34 mouse cellular contexts compared by ENCODE assay signal in the genomic region with DNA sequence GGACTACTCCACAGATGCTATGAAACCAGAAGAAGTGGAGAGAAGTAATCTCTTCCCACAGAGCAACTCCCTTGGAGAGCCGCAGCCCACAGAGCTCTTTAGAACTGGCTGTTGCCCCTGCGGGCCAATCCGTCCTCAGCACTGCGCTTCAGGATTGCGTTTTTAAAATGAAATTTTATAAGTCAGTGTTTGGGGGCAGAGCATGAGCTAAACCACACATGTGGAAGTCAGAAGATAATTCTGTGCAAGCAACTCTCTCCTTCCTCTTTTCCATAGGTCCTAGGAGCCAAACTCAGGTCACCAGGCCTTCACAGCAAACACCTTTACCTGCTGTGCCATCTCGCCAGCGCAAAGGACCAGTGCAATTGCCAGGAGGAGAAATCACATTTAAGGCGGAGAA.
"Had no signal": no experiment of that assay in that cellular context is flagged by ENCODE, and none has a peak within 500 bp of the region (broad histone marks: within the 10 kb centered on the region; RNA-seq: fewer than 3 reads in every experiment).

No protein-coding gene starts in this region.

- H3K9me3 ChIP-seq: heart, embryonic 12.5 days; heart, embryonic 13.5 days; heart, embryonic 15.5 days; hindbrain, embryonic 10.5 days; hindbrain, embryonic 12.5 days; hindbrain, embryonic 13.5 days; hindbrain, embryonic 15.5 days; intestine, embryonic 15.5 days; kidney, embryonic 15.5 days had no signal

- H3K27ac ChIP-seq: heart, embryonic 13.5 days; heart, embryonic 15.5 days; hindbrain, embryonic 10.5 days; hindbrain, embryonic 12.5 days; hindbrain, embryonic 13.5 days; hindbrain, embryonic 14.5 days; hindbrain, embryonic 15.5 days; hindbrain, postnatal 0 days; intestine, embryonic 15.5 days; kidney, embryonic 15.5 days; kidney, postnatal 0 days had no signal

- H3K27me3 ChIP-seq: heart, embryonic 12.5 days; heart, embryonic 13.5 days; heart, embryonic 15.5 days; hindbrain, embryonic 12.5 days; hindbrain, embryonic 13.5 days; hindbrain, embryonic 15.5 days; intestine, embryonic 15.5 days; kidney, embryonic 15.5 days had no signal

- H3K4me3 ChIP-seq: heart, embryonic 12.5 days; heart, embryonic 13.5 days; heart, embryonic 15.5 days; hindbrain, embryonic 10.5 days; hindbrain, embryonic 12.5 days; hindbrain, embryonic 13.5 days; hindbrain, embryonic 15.5 days; intestine, embryonic 15.5 days; kidney, embryonic 15.5 days; layer of hippocampus, adult 2 months; left cerebral cortex, adult 2 months had no signal

- H3K36me3 ChIP-seq: heart, embryonic 12.5 days; heart, embryonic 13.5 days; heart, embryonic 15.5 days; hindbrain, embryonic 12.5 days; hindbrain, embryonic 13.5 days; hindbrain, embryonic 15.5 days; intestine, embryonic 15.5 days; kidney, embryonic 15.5 days had no signal

- DNase-seq: heart, postnatal 10 days; heart, postnatal 14 days; heart, postnatal 36 days; heart, postnatal 4 days; kidney, adult 11 months; kidney, adult 18-20 months; kidney, adult 2 months; kidney, adult 8-10 months; kidney, adult 9 months; kidney, postnatal 10 days; kidney, postnatal 14 days; kidney, postnatal 25 days; kidney, postnatal 36 days; kidney, postnatal 4 days; layer of hippocampus, adult 9-11 months; layer of hippocampus, postnatal 36 days had no signal

- ATAC-seq: hindbrain, embryonic 16.5 days; hindbrain, postnatal 0 days; inflammation-experienced regulatory T-cells, adult 6 months; intestine, embryonic 15.5 days; intestine, embryonic 16.5 days; intestine, postnatal 0 days had no signal

- H3K9ac ChIP-seq: heart, embryonic 12.5 days; heart, embryonic 13.5 days; heart, embryonic 15.5 days; hindbrain, embryonic 12.5 days; hindbrain, embryonic 13.5 days; hindbrain, embryonic 14.5 days; hindbrain, embryonic 15.5 days; intestine, embryonic 15.5 days; kidney, embryonic 15.5 days had no signal

- H3K4me1 ChIP-seq: hindbrain, embryonic 10.5 days; intestine, embryonic 15.5 days; kidney, embryonic 15.5 days had no signal
